Mouse (Mus musculus) leukemia stem cell, adult 10-12 weeks (primary cell): ENCODE results near the gene Nipsnap3a. TPM values are rescaled to one million over a fixed set of nuclear protein-coding genes. Genes with fewer than 3 reads are reported as not detected.

ENCODE experiments used
- polyA plus RNA-seq: library from polyadenylated mRNA; stranded (reverse); fragments of >175 nt; gene quantifications from 2 replicates; pipeline ENCODE4 v1.2.3, GENCODE M21; 2012; ENCODE audit warnings: low replicate concordance

Gene Nipsnap3a
- not detected in 2 replicates for polyA plus RNA-seq

DNA sequence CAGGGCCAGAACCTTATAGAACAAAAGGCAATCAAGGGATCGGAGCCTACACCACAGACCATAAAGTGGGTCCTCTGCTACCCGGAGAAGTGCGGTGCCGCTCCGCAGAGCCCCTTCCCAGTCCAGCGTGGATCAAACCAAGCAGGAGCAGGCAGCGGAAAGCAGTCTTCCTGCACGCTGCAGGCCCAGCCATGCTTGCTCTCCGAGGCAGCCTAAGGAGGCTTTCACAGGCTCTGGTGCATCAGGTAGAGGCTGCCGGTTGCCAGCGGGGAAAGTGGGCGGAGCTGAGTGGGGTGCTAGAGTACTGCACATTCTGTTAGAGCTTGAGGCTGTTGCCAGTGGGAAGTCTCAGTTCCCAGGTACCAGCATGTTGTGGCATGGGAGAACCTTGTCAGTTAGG lies at the start of gene Nipsnap3a:
Gene Nipsnap3a (plus strand): TSS at position 25 of the 400 bp plus-strand sequence.

DNA sequence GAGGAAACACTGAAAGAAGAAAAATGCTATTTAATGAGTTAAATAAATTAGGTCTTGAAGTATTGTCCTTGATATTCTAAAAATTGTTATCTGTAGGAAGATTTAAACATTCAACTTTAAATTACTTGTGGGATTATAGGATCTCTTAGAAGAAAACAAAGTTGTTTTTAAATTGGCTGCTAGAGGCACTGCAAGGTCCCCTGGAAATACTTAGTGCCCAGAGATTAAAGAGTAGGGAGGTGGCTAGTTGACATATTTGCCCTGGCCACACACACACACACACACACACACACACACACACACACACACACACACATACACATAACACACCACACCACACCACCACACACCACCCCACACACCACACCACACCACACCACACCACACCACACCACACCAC lies 24.8 kb upstream of the Nipsnap3a start, which contains the start of gene Olfr270:
Gene Olfr270 (plus strand): TSS at position 301 of the 400 bp plus-strand sequence.

DNA sequence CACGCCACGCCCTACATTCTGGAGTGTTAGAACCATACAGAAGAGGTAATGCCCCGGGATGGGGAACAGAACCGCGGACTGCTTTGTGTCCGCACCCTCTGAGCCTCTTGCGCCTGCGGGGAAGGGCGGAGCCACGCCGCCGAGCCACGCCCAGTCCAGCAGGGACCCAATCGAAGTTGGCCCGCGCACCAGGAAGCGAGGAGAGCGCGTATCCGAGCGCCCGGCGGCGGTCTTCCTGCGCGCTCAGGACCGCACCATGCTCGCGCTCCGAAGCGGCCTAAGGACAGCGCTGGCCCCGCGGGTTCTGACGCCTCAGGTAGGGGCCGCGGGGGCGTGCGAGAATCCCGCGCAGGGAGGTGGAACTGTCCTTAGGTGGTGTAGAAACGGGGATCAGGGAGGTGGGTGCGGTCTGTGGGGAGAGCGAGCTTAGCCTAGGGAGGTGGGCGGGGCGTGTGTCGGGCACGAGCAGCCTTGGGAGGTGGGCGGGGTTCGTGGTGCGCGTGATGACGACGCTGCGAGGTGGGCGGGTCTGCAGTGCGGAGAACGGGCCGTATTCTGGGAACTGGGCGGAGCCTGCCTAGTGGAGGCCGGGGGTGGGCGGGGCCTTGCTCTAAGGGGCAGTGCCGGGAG lies 22.8 kb downstream of the Nipsnap3a start, which contains the start of gene Nipsnap3b:
Gene Nipsnap3b (plus strand): TSS at position 149 of the 630 bp plus-strand sequence.

Other genes starting within 250 kb of the Nipsnap3a start
- not detected in 2 replicates for gene Olfr275, start 174.7 kb upstream of the Nipsnap3a start, polyA plus RNA-seq
- gene Olfr273, start 130.0 kb upstream of the Nipsnap3a start, polyA plus RNA-seq: not detected in 2 replicates
- not detected in 2 replicates for gene Olfr272, start 70.1 kb upstream of the Nipsnap3a start, polyA plus RNA-seq
- gene Olfr270, start 24.7 kb upstream of the Nipsnap3a start, polyA plus RNA-seq: not detected in 2 replicates
- 26.6 and 41.2 TPM in 2 replicates for gene Nipsnap3b, start 22.6 kb downstream of the Nipsnap3a start, polyA plus RNA-seq
- gene Abca1, start 170.6 kb downstream of the Nipsnap3a start, polyA plus RNA-seq: 0.71 and 1.3 TPM in 2 replicates